Mouse (Mus musculus): Measurements from ENCODE around the gene Col28a1. TPM values are rescaled to one million over a fixed set of nuclear protein-coding genes. Genes with fewer than 3 reads are reported as not detected.
"Not testable (repeated sequence)": the region's sequence is repeated elsewhere in the genome, so short reads cannot be mapped to it uniquely, and the experiment has no call there.

The Col28a1 gene
- total RNA-seq, 2 experiments from 2014 or later, result 0.55 to 0.90 TPM

DNA sequence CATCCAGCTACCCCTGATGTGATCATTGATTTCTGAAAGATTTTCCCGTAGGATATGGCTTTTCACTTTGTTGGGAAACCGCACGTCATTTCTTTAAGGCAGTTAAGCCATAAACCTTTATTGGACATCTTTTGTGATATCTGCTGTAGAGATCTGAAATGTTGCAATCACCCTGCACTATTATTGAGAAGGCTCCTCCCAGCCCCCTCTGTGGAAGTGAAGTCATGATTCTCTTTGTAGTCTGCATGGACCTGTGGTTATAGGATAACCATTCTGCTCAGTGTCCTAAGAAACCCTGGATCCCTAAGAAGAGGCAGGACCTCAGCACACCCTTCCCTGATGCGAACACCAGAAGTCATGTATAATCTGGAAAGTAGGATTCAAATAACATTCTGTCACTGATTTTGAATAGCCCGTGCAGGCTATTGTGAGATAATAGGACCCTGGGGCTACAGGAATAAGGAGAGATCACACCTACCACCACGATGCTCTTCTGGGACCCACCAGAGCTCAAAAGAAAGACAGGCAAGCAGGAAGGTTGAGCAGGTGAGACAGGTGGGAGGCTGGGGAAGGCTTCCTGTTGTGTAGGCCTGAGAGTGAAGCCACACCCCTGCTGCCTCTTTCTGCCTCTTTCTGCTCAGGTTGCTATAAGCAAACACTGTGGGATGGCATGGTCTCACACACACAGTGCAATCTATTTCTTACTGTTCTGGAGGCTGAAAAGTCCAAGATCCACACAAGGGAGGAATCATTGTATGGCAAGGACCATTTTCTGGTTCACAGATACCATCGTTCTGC lies 166.9 kb downstream of the Col28a1 start:
- no peak for DNase-seq (ENCODE audit: low spot score in 2 of 2)

DNA sequence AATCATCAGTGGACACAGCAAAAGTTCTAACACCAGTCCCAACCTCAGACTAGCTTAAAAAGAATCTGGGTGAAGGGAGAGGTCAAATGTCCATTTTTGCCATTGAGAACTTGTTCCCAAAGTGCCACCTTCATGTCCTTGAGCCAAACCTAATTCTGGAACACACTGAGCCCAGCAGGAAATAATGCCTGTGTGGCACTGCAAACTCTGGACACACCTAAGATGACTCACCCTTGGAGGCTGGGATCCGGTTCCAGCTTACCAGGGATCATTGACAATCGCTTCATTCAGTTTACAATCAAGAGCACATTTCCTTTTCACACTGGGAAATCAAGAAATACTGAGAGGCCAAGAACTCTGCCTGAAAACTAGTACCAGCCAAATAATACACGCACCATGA lies 168.9 kb downstream of the Col28a1 start:
- no peak for DNase-seq (ENCODE audit: low spot score in 2 of 2)

DNA sequence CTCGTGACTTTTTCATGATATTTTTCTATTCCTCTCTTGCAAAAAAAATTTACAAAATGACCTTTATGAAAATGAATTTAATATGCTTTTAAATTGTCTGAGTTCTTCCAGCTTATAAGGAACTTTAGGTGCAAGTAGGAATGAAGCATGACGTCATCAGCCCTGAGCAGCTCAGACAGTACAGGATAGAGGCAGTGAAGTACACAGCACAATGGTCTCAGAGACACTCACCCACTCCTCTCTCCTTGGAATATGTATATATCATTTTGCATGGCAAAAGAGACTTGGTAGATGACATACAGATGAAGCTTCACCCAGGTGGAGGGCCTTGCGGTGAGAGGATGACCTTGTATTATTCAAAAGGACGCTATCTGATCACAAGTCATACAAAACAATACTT lies 197.7 kb downstream of the Col28a1 start:
- DNase-seq (ENCODE audit: low spot score in 2 of 2), result no peak

DNA sequence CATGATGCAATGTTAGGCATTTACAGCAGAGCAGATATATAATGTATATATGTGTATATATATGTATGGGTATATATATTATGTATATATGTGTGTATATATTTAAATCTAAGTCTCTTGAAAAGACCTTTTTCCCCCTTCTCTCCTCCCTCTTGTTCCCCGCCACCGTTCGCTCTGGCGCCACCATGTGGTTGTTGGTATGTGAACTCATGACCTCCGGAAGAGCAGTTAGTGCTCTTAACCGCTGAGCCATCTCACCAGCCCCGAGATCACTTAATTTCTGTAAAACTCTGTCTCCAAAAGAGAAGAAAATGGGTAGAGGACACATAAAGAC lies 208.8 kb downstream of the Col28a1 start:
- no peak for DNase-seq (ENCODE audit: low spot score in 2 of 2)

DNA sequence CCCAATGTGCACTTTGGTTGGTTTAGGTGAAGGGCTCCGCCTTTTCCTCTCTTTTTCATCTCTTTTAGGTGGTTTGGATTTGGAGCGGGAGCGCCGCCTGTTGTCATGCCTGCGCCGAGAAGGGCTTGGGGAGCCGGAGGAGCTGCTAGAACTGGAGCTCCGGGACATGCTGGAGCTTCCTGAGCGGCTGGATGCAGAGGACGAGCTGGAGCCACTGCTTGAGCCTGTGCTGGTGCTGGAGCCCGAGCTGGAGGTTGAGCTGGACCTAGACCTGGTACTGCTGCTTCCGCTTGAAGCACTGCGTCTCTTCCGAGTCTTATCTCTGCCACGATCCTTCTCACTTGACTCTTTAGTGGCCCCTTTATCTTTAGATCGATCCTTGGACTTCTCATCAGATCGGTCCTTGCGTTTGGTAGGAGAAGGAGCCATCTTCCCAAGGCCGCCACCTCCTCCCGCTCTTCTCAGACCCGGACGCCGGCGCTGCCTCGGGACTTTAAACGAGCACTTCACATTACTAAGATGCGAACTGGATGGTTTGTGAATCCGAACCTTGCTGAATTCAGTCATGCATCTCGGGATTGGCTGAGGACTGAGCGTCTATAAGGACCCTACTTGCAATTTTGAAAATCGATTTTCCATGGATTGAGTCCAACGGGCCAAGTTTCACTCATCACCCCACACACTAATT lies 209.3 kb downstream of the Col28a1 start:
- DNase-seq (ENCODE audit: low spot score in 2 of 2), result not testable (repeated sequence)

DNA sequence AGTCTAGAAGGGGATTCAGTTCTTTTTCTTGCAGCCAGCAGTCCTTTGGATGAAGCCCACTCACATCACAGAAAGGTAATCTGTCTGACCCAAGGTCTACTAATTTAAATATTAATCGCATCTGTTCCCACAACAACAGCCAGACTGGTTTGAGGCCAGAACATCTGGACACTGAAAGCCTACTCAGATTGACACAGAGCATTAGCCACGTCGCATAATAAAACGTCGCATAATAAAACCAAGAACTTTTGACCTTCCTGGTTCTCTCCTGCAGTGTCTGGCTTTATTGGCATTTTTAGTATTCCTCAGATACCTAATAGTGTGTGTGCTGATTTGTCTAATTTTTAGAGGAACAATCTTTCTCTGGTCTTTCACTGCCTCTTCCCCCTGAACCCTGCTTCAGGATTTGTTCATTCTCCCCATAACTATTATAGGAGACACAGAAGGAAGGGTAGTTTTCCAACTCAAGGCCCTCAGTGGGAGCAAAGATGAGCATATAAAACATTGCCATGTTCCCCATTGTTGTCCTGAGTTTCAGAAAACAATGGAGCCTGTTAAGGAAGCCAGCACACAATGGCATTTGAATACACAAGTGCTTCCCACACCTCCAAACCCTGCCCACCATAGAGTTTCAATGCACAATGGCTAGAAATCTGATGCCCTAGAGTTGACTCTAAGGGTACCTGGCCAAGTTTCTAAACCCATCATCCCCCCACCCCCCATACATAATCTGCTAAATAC lies 221.2 kb downstream of the Col28a1 start:
- no peak for DNase-seq (ENCODE audit: low spot score in 2 of 2)

DNA sequence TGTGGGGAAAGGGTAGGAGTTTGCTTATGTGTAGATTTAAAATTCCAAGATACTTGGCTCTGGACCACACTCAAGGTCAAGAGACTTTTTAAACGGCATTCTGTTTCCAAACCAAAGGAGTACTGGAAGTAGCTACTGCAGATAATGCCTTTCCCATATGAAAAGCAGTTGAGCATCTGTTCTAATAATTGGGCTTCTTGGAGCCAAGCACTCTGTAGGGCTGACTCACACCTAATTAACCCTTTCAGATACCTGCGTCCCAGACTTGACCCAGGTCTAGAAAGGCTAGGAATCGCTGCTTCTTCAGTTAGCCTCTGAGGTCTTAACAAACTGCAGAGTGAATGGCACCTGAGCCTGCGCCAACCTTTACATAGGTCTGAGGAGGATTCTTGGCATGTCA lies 223.0 kb downstream of the Col28a1 start:
- DNase-seq (ENCODE audit: low spot score in 2 of 2), result no peak

DNA sequence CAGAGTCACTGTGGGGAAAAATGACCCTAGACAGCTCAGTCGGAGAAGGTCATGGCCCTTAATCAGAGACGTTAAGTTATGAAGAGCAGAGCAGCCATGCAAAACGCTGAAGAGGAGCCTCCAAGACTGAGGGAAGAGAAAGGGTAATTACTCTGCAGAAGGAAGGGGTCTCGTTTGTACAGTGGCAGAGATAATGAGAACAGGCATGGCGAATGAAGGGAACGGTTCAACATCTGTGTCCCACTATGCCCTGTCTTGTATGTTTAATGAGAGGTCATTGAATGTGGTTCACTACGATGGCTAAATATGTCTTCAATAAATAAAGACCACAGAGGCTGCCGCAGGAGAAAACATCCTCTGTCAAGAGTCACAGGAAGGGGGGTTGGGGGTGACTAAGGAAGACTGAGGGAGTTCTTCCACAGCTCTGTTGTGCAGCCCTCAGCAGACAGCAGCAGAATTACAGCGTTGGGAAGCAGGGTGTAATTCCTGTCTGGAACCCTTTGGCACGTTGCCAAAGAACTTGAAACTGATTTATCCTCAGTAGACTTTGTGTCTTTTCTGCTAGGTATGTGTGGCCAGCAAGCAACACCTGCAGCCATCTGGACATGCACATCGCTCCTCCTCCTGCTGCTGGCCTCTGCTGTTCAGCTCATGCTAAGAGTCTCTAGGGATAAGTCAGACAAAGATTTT lies 226.4 kb downstream of the Col28a1 start:
- no peak for DNase-seq (ENCODE audit: low spot score in 2 of 2)

DNA sequence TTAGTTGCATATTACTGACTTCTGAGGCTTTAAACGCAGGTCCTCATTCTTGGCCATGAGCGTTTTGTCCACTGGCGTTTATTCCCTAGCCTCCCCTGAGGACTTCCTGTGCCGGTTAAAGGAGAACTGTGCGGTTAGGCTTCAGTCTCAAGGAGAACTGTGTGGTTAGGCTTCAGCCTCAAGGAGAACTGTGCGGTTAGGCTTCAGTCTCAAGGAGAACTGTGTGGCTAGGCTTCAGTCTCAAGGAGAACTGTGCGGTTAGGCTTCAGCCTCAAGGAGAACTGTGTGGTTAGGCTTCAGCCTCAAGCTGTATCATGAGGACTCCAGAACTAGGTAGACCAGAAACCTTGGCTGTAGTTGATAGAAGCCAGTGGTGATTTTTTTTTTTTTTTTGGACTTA lies 229.7 kb downstream of the Col28a1 start:
- no peak for DNase-seq (ENCODE audit: low spot score in 2 of 2)

DNA sequence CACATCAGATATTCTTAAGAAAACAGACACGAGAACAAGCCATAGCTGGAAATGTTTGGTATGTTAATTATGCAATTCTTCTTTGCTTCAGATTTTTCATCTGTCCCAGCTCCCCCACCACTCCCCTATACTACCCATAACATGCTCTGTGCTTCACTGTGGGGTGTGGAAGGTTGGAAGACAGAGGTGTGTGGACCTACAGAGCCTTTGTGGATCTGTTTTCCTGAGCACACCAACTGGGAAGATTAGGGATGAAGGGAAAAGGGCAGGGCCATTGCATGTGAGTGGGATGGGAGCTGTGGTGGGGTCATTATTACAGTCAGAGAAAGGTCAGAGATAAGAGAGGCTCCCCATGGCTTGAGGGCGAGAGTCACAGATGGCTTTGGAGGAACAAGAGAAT lies 240.2 kb downstream of the Col28a1 start:
- DNase-seq (ENCODE audit: low spot score in 2 of 2), result no peak

DNA sequence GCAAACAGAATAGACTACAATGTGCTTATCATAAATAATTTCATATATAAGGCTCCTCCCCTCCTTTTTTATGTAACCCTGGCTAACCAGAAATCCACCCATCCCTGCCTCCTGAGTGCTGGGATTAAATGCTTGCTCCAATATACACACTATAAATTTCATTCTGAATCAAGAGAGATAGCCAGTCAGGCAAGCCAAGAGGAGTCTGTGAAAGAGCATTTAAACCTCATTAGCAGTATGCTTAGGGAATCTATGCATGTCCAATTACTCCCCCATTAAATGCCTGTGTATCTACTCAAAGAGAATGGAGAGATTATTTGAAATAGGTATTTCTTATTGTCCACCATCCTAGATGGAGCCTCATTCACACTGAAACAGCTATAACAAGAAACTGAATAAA lies 240.6 kb downstream of the Col28a1 start:
- DNase-seq (ENCODE audit: low spot score in 2 of 2), result no peak

Other genes starting within 250 kb of the Col28a1 start
- 10 to 100 TPM; 23.1 to 26.7 TPM for gene Mios, start 16.6 kb upstream of the Col28a1 start, total RNA-seq (2021)
- gene Rpa3, start 66.6 kb upstream of the Col28a1 start, total RNA-seq (2021), result 10 to 100 TPM; 16.1 to 19.0 TPM
- 10 to 100 TPM; 26.9 to 27.6 TPM for gene Umad1, start 66.7 kb upstream of the Col28a1 start, total RNA-seq (2021)
- 1 to 10 TPM in 1 of 2 experiments, not detected in 1; 2.3 TPM for gene Gm45062, start 66.8 kb upstream of the Col28a1 start, total RNA-seq (2021)